Mouse (Mus musculus) induced T-regulatory cell, adult 2 months (primary cell): Measurements from ENCODE around the gene Notch4.

Experiments used
- DNase-seq: peaks from one replicate; pipeline ENCODE4 v3.0.0-alpha.2; 2012; ENCODE audit warnings: low read depth

Gene Notch4

GRCm38 (mm10) chr17:34626773-34627092, 62.7 kb downstream of the Notch4 start:
- DNase-seq, result peak; percentile 71

- peak; percentile 86 for DNase-seq
Measured at GRCm38 (mm10) chr17:34627093-34627942, 63.2 kb downstream of the Notch4 start.

DNA sequence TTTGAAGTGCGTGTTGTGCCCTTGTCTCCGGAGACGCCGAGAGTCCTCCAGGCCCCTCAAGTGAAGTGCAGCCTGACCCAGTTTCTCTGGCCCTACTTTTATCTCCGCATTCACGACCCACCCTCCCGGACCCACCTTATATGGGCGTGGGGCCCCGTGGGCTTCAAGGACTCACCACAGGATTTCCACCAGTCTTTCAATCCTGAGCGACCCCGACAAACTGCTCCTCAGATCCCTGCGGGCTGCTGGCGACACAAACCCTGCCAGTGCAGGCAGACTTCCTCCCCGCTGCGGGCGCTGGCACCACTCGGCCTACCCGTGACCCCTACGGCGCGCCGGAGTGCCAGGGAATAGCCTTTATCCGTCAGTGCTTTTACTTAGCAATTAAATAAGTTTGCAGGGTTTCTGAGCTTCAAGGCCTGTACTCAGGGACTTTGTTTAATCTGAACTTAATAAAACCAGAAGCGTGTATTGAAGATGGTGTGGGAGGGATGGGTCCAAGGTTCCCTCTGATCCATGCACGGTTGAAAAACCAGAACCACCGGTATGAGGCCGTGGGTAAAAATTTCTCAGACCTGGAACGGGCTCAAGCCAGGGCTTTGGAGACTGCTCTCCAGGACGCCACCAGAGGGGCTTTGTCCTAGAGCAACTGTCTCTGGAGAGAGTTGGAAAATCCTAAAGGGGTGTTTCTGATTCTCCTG, 64.0 kb downstream of the Notch4 start, which contains the start of gene Ppt2:
Ppt2 (minus strand) TSS at position 568 of the 701 bp plus-strand sequence.
- peak; percentile 62 for DNase-seq

GRCm38 (mm10) chr17:34628644-34628967, 64.5 kb downstream of the Notch4 start:
- no peak for DNase-seq

DNA sequence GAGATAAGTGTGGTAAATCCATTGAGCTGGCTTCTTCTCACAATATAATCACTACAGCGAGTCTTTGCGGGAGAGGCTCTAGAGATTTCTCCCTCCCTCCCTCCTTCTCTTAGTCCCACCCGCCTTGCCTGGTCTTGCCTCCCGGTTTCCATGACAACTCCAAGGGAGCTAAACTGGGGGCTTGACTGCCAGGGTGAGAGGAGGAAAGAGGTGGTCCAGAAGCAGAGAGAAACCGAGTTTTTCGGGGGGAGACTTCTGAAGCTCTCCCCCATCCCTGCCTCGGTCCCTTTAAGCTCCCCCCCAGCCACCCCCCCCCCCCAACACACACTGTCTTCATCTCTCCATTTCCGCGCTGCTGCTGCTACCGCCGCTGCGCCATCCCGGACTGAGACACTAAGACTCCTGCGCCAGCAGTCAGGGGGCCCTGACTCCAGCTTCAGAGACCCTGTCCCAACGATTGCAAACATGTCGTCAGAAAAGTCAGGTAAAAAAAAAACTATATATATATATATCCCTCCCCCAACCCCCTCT, 65.2 kb downstream of the Notch4 start, which contains the start of gene Prrt1:
Prrt1 (plus strand) TSS at position 313 of the 531 bp plus-strand sequence.
- DNase-seq, result peak; percentile 37

GRCm38 (mm10) chr17:34629796-34630603, 65.9 kb downstream of the Notch4 start:
- peak; percentile 79 for DNase-seq

DNA sequence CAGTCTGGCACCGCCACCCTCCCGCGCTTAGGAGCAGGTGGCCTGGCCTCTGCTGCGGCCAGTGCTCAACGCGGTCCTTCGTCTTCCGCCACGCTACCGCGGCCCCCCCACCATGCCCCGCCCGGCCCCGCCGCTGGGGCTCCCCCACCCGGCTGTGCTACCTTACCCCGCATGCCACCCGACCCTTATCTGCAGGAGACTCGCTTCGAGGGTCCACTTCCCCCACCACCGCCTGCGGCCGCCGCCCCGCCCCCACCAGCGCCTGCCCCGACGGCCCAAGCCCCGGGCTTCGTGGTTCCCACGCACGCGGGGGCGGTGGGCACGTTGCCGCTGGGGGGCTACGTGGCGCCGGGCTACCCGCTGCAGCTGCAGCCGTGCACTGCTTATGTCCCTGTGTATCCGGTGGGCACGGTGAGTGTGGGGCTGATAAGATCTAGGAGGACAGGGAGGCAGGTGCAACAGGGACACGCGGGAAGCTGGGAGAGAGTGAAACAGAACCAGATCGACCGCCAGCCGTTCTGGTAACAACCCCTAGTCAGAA, 66.8 kb downstream of the Notch4 start:
- peak; percentile 45 for DNase-seq

GRCm38 (mm10) chr17:34631647-34632046, 67.6 kb downstream of the Notch4 start:
- DNase-seq, result no peak

GRCm38 (mm10) chr17:34632261-34632691, 68.2 kb downstream of the Notch4 start:
- DNase-seq, result peak; percentile 81

DNA sequence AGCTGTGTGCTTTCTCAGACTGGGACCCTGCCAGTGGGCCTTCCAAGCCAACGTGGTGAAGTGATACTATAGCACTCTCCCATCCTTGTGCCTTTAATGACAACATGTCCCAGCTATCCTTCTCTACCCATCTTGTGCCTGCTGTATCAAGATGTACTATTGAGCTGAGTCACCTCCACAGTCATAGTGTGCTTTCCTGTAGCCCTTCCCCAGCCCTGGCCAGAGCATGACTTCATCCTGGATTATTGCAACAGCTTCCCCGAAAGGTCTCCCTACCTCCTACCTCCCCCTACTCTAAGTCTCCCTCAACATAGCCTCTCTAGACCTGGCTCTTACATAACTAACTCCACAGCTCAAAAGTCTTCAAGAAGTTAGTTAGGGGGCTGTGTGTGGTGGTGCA, 71.6 kb downstream of the Notch4 start:
- no peak for DNase-seq

- DNase-seq, result no peak
Measured at GRCm38 (mm10) chr17:34637459-34637858, 73.4 kb downstream of the Notch4 start.
